Mouse (Mus musculus) MEL (cell line): ENCODE measurements around the gene Man2a1. TPM values are rescaled to one million over a fixed set of nuclear protein-coding genes. Genes with fewer than 3 reads are reported as not detected.

Experiments used
- DNase-seq: peaks from one replicate; pipeline ENCODE4 v3.0.0; 2011; ENCODE audit warnings: low read depth, low spot score
- H3K27ac ChIP-seq: 2 replicates; pipeline ENCODE4 v1.5.1; 2012; ENCODE audit warnings: low read depth, mild to moderate bottlenecking, control low read depth, low read length, moderate library complexity; ENCODE audit not compliant: control insufficient read depth
- H3K27me3 ChIP-seq, 2 experiments: fragments of 150-350 bp in 1 of 2; sonication (generic) in 1 of 2; 2 replicates each; pipeline ENCODE4 v1.6.1; 2012; ENCODE audit warnings: low read length in 2 of 2, mild to moderate bottlenecking in 2 of 2, improper control_type of control experiment in 1 of 2, moderate library complexity in 1 of 2; ENCODE audit not compliant: insufficient read depth in 2 of 2, control insufficient read depth in 1 of 2
- H3K36me3 ChIP-seq, 2 experiments: 2 replicates each; pipeline ENCODE4 v1.6.1; 2012 to 2014; ENCODE audit warnings: low read length in 2 of 2, improper control_type of control experiment in 1 of 2, inconsistent platforms in 1 of 2, mild to moderate bottlenecking in 1 of 2; ENCODE audit not compliant: insufficient read depth in 2 of 2, control insufficient read depth in 1 of 2
- H3K4me1 ChIP-seq, 2 experiments: fragments of 150-350 bp in 1 of 2; sonication (generic) in 1 of 2; 2 replicates each; pipeline ENCODE4 v1.6.1; 2012; ENCODE audit warnings: low read length in 2 of 2, improper control_type of control experiment in 1 of 2, mild to moderate bottlenecking in 1 of 2; ENCODE audit not compliant: insufficient read depth in 2 of 2, control insufficient read depth in 1 of 2
- H3K4me3 ChIP-seq, 2 experiments: fragments of 150-350 bp in 1 of 2; sonication (generic) in 1 of 2; 2 replicates each; pipeline ENCODE4 v1.5.1; 2012; ENCODE audit warnings: low read depth in 2 of 2, low read length in 2 of 2, mild to moderate bottlenecking in 2 of 2, moderate library complexity in 2 of 2, control low read depth in 1 of 2, improper control_type of control experiment in 1 of 2; ENCODE audit not compliant: control insufficient read depth in 1 of 2, insufficient read depth in 1 of 2
- H3K79me2 ChIP-seq: 2 replicates; pipeline ENCODE4 v1.6.1; 2012; ENCODE audit warnings: mild to moderate bottlenecking, low read length, moderate library complexity; ENCODE audit not compliant: control insufficient read depth, poor library complexity, insufficient read depth
- H3K9ac ChIP-seq: 2 replicates; pipeline ENCODE4 v1.6.1; 2012; ENCODE audit warnings: low read depth, mild to moderate bottlenecking, control low read depth, low read length, moderate library complexity; ENCODE audit not compliant: control insufficient read depth, poor library complexity, severe bottlenecking
- H3K9me3 ChIP-seq: fragments of 150-350 bp; sonication (generic); replicated peaks from 2 replicates; pipeline ENCODE4 v1.6.1; 2012; ENCODE audit warnings: mild to moderate bottlenecking, low read length, improper control_type of control experiment, moderate library complexity; ENCODE audit not compliant: insufficient read depth
- CHD1 ChIP-seq: IDR thresholded peaks from 2 replicates; pipeline ENCODE4 v1.6.1; 2012; ENCODE audit warnings: low read depth, mild to moderate bottlenecking, inconsistent platforms, low read length, improper control_type of control experiment
- CHD2 ChIP-seq: IDR thresholded peaks from 2 replicates; pipeline ENCODE4 v1.6.1; 2011; ENCODE audit warnings: low read length, improper control_type of control experiment
- GABPA ChIP-seq: IDR thresholded peaks from 2 replicates; pipeline ENCODE4 v1.6.1; 2012; ENCODE audit warnings: low read depth, mild to moderate bottlenecking, inconsistent platforms, low read length, improper control_type of control experiment, moderate library complexity
- MAFK ChIP-seq: IDR thresholded peaks from 2 replicates; pipeline ENCODE4 v1.6.1; 2011; ENCODE audit warnings: low read depth, mild to moderate bottlenecking, low read length, improper control_type of control experiment, borderline replicate concordance
- MAX ChIP-seq: IDR thresholded peaks from 2 replicates; pipeline ENCODE4 v1.6.1; 2011; ENCODE audit warnings: low read length, improper control_type of control experiment
- NRF1 ChIP-seq: IDR thresholded peaks from 2 replicates; pipeline ENCODE4 v1.6.1; 2014; ENCODE audit warnings: low read depth, mild to moderate bottlenecking, inconsistent platforms, low read length, improper control_type of control experiment, moderate library complexity; ENCODE audit not compliant: poor library complexity, insufficient read depth, severe bottlenecking
- POLR2A ChIP-seq, 2 experiments: IDR thresholded peaks; 2 replicates each; pipeline ENCODE4 v1.6.1; 2011 to 2012; ENCODE audit warnings: low read length in 2 of 2, mild to moderate bottlenecking in 2 of 2, control low read depth in 1 of 2, improper control_type of control experiment in 1 of 2, low read depth in 1 of 2, moderate library complexity in 1 of 2; ENCODE audit not compliant: control insufficient read depth in 1 of 2, insufficient read depth in 1 of 2, poor library complexity in 1 of 2
- POLR2AphosphoS2 ChIP-seq: IDR thresholded peaks from 2 replicates; pipeline ENCODE4 v1.6.1; 2011; ENCODE audit warnings: low read length, improper control_type of control experiment
- RCOR1 ChIP-seq: IDR thresholded peaks from 2 replicates; pipeline ENCODE4 v1.6.1; 2012; ENCODE audit warnings: low read depth, mild to moderate bottlenecking, inconsistent platforms, low read length, improper control_type of control experiment
- TAL1 ChIP-seq: IDR thresholded peaks from 2 replicates; pipeline ENCODE4 v1.6.1; 2012; ENCODE audit warnings: mild to moderate bottlenecking, inconsistent platforms, low read length, moderate library complexity, mixed read lengths
- TBP ChIP-seq: IDR thresholded peaks from 2 replicates; pipeline ENCODE4 v1.8.0; 2011; ENCODE audit warnings: low read depth, low read length, improper control_type of control experiment
- UBTF ChIP-seq: IDR thresholded peaks from 2 replicates; pipeline ENCODE4 v1.6.1; 2012; ENCODE audit warnings: low read depth, mild to moderate bottlenecking, inconsistent platforms, low read length, improper control_type of control experiment, moderate library complexity, borderline replicate concordance; ENCODE audit not compliant: insufficient read depth
- USF2 ChIP-seq, 2 experiments: IDR thresholded peaks; 2 replicates each; pipeline ENCODE4 v1.6.1; 2011 to 2012; ENCODE audit warnings: improper control_type of control experiment in 2 of 2, low read length in 2 of 2, borderline replicate concordance in 1 of 2, inconsistent platforms in 1 of 2, low read depth in 1 of 2, mild to moderate bottlenecking in 1 of 2; ENCODE audit not compliant: insufficient read depth in 1 of 2
- ZC3H11A ChIP-seq: IDR thresholded peaks from 2 replicates; pipeline ENCODE4 v1.6.1; 2012; ENCODE audit warnings: low read depth, mild to moderate bottlenecking, inconsistent platforms, low read length, improper control_type of control experiment
- ZMIZ1 ChIP-seq: IDR thresholded peaks from 2 replicates; pipeline ENCODE4 v1.6.1; 2012; ENCODE audit warnings: low read depth, mild to moderate bottlenecking, inconsistent platforms, low read length, improper control_type of control experiment, moderate library complexity
- polyA plus RNA-seq, 2 experiments: library from polyadenylated mRNA; stranded (reverse) in 1 of 2; unstranded in 1 of 2; fragments of >175 nt in 1 of 2; fragments of >200 nt in 1 of 2; gene quantifications; 2 replicates each; pipeline versions ENCODE4 v1.2.1 to v1.2.4; 2012; ENCODE audit warnings: low replicate concordance in 2 of 2, low read depth in 1 of 2; ENCODE audit not compliant: insufficient read length in 2 of 2, insufficient read depth in 1 of 2, missing spikeins in 1 of 2
- total RNA-seq: library from RNA; depleted of rRNA; stranded (reverse); fragments of 300-350 nt; gene quantifications from 2 replicates; pipeline ENCODE4 v1.2.3, GENCODE M21; 2012

The Man2a1 gene
- total and polyA plus RNA-seq, 3 experiments: 8.7 to 27.5 (median 9.1) TPM

DNA sequence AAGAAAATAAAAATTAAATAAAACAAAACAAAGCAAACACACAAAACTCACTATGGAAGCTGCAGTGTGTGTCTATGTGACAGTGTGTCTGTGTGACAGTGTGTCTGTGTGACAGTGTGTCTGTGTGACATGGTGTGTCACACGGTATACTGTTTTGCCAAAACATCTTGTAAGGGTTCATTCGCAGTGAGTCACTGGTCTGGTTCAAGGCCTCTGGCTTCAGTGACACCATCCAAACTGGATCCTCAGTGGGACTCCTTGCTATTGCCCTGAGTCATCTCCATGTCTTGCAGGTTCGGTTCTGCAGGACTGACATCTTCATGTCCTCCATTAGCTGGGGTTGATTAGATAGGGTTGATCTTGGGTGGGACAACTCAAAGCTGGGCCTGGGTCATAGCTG lies 191.5 kb downstream of the Man2a1 start:
- TF ChIP-seq TAL1 (no peak), USF2 (IDR thresholded peaks at IDR 0.05; ENCODE audit: borderline replicate concordance in 1 of 2, insufficient read depth in 1 of 2, low read depth in 1 of 2, low read length in 2 of 2) (no peak), ZMIZ1 (no peak), CHD2 (no peak), GABPA (no peak), POLR2AphosphoS2 (no peak), POLR2A (IDR thresholded peaks at IDR 0.05; ENCODE audit: control insufficient read depth in 1 of 2, insufficient read depth in 1 of 2, low read depth in 1 of 2, low read length in 2 of 2, poor library complexity in 1 of 2) (no peak), UBTF (no peak)
- TF ChIP-seq, all 39 proteins: peak for 0
- Histone ChIP-seq H3K36me3 (no peaks in the 10 kb centered on the region), H3K9me3 (no peaks in the 10 kb centered on the region), H3K79me2 (no peaks in the 10 kb centered on the region), H3K27me3 (no peaks in the 10 kb centered on the region; a peak in 2 of 4 replicates), H3K4me3 (no peak overlapping the region), H3K27ac (no peak overlapping the region), H3K4me1 (no peaks in the 10 kb centered on the region), H3K9ac (no peak overlapping the region)
- DNase-seq: no peak

DNA sequence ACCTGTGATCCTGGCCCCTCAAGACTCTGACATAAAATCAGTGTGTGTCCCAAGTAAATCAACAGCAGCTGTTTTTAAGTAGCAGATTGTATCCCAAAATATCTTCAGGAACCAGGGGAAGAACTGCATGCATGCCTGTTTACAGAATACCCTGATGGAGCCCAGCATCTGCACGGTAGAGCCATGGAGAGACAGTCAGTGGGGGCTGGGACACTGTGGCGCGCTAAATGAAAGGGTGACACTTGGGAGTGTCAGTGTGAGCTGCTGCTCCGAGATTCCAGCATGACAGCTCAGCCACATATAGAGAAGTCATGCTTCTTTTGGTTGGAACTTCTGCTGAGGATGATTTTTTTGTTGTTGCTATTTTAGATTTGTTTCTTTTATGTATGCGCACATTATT lies 192.1 kb downstream of the Man2a1 start:
- no peak for DNase-seq
- no peaks in the 10 kb centered on the region; a peak in 2 of 4 replicates for H3K27me3 ChIP-seq
- H3K4me3 ChIP-seq: no peak overlapping the region
- no peak overlapping the region for H3K9ac ChIP-seq
- H3K36me3 ChIP-seq: no peaks in the 10 kb centered on the region
- TF ChIP-seq TAL1: no peak
- no peak for TF ChIP-seq RCOR1
- no peak for TF ChIP-seq NRF1
- no peak for TF ChIP-seq CHD1
- TF ChIP-seq POLR2A (IDR thresholded peaks at IDR 0.05; ENCODE audit: control insufficient read depth in 1 of 2, insufficient read depth in 1 of 2, low read depth in 1 of 2, low read length in 2 of 2, poor library complexity in 1 of 2): no peak
- no peak for TF ChIP-seq GABPA
- H3K4me1 ChIP-seq: no peaks in the 10 kb centered on the region
- H3K27ac ChIP-seq: no peak overlapping the region
- no peaks in the 10 kb centered on the region for H3K9me3 ChIP-seq
- H3K79me2 ChIP-seq: no peaks in the 10 kb centered on the region

DNA sequence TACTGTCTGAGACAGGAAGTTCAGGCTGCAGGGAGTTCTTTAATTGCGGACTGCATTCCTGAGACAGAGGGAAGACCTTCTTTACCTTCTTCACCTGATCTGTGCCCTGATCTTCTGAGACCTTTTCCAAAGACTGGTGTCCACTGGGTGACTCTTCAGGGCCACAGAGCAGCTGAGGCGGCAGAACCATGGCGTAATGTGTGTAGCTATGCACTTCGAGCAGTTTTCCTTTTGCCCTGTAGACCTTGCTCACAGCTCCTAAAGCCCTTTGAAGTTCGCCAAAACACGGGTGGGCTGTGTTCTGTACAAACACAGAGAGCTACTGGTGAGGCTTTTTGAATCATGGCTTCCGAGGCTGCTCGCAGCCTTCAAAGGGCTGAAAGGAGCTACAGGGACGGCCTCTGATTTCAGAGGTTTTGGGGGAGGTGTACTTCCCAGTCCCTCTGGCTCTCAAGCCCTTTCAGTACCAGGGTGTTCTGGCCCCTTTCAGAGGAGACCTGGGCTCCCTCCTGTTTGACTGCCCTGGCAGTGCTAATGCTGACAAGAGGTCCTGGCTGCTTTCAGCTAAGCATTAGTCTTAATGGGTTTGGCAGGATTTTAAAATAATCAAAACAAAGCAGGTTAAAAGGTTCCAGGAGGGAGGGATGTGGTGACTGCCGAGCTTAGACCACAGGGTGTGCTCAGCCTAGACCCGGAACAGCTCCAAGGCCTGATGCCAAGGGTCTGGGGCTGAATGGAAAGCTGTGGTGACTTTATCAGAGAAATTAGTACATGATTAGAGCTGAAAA lies 201.8 kb downstream of the Man2a1 start:
- Histone ChIP-seq H3K4me1 (no peaks in the 10 kb centered on the region), H3K4me3 (no peak overlapping the region), H3K27ac (no peak overlapping the region), H3K36me3 (no peaks in the 10 kb centered on the region), H3K9ac (no peak overlapping the region), H3K79me2 (no peaks in the 10 kb centered on the region), H3K27me3 (no peaks in the 10 kb centered on the region)
- no peak for TF ChIP-seq ZC3H11A
- TF ChIP-seq MAX: no peak
- TF ChIP-seq MAFK: no peak
- no peak for TF ChIP-seq NRF1
- TF ChIP-seq TBP: no peak
- TF ChIP-seq POLR2A (IDR thresholded peaks at IDR 0.05; ENCODE audit: control insufficient read depth in 1 of 2, insufficient read depth in 1 of 2, low read depth in 1 of 2, low read length in 2 of 2, poor library complexity in 1 of 2): no peak
- TF ChIP-seq, all 39 proteins: peak for 0
- no peak for DNase-seq
- H3K9me3 ChIP-seq: no peaks in the 10 kb centered on the region
